Mouse (Mus musculus) liver, embryonic 11.5 days (tissue): Measurements from ENCODE around the gene Stat4. TPM values are rescaled to one million over a fixed set of nuclear protein-coding genes. Genes with fewer than 3 reads are reported as not detected.

Experiments
- ATAC-seq: fragments of 200-750 bp; cut with Nextera tagmentation; replicated peaks from 2 replicates; pipeline ENCODE4 v1.8.0; 2017; ENCODE audit warnings: moderate number of reproducible peaks, mild to moderate bottlenecking, moderate TSS enrichment, moderate library complexity; ENCODE audit not compliant: low FRiP score
- DNase-seq: peaks from one replicate; pipeline ENCODE4 v3.0.0-alpha.2; 2017; ENCODE audit warnings: low spot score
- H3K27ac ChIP-seq: fragments of 300-500 bp; sonication (generic); 2 replicates; pipeline ENCODE4 v1.5.1; 2014; ENCODE audit warnings: mild to moderate bottlenecking, low read depth, low read length, control low read depth
- H3K27me3 ChIP-seq: fragments of 300-500 bp; sonication (generic); replicated peaks from 2 replicates; pipeline ENCODE4 v1.6.1; 2014; ENCODE audit warnings: low read length, mixed read lengths; ENCODE audit not compliant: control insufficient read depth, insufficient read depth
- H3K36me3 ChIP-seq: fragments of 300-500 bp; sonication (generic); 2 replicates; pipeline ENCODE4 v1.6.1; 2014; ENCODE audit warnings: mild to moderate bottlenecking, low read length, moderate library complexity, mixed read lengths; ENCODE audit not compliant: control insufficient read depth, insufficient read depth
- H3K4me1 ChIP-seq: fragments of 300-500 bp; sonication (generic); replicated peaks from 2 replicates; pipeline ENCODE4 v1.6.1; 2014; ENCODE audit warnings: low read length, mixed read lengths; ENCODE audit not compliant: control insufficient read depth, insufficient read depth
- H3K4me2 ChIP-seq: fragments of 300-500 bp; sonication (generic); 2 replicates; pipeline ENCODE4 v1.6.1; 2014; ENCODE audit warnings: mild to moderate bottlenecking, control low read depth, moderate library complexity
- H3K4me3 ChIP-seq: fragments of 300-500 bp; sonication (generic); 2 replicates; pipeline ENCODE4 v1.5.1; 2014; ENCODE audit warnings: low read depth, low read length, control low read depth
- H3K9ac ChIP-seq: fragments of 300-500 bp; sonication (generic); 2 replicates; pipeline ENCODE4 v1.6.1; 2014; ENCODE audit warnings: low read depth, low read length, control low read depth
- H3K9me3 ChIP-seq: fragments of 300-500 bp; sonication (generic); 2 replicates; pipeline ENCODE4 v1.6.1; 2016; ENCODE audit warnings: low read length, inconsistent platforms, mixed read lengths; ENCODE audit not compliant: control insufficient read depth
- WGBS: fragments of 180-500 bp; shearing (Covaris S2); extraction: QIAGEN DNeasy Blood & Tissue Kit; methylation state at CpG from one replicate; pipeline ENCODE4 v1.1.7; 2014; 5-methylcytosine and 5-hydroxymethylcytosine counted together
- polyA plus RNA-seq: library from polyadenylated mRNA; unstranded; fragments of >200 nt; fragmentation: Nextera tagmentation; extraction: Ambion mirVana; gene quantifications from 2 replicates; pipeline ENCODE4 v1.2.1, GENCODE M21; 2014

Stat4 gene
- polyA plus RNA-seq, 1 experiment from 2014 or later: 2.6 TPM

DNA sequence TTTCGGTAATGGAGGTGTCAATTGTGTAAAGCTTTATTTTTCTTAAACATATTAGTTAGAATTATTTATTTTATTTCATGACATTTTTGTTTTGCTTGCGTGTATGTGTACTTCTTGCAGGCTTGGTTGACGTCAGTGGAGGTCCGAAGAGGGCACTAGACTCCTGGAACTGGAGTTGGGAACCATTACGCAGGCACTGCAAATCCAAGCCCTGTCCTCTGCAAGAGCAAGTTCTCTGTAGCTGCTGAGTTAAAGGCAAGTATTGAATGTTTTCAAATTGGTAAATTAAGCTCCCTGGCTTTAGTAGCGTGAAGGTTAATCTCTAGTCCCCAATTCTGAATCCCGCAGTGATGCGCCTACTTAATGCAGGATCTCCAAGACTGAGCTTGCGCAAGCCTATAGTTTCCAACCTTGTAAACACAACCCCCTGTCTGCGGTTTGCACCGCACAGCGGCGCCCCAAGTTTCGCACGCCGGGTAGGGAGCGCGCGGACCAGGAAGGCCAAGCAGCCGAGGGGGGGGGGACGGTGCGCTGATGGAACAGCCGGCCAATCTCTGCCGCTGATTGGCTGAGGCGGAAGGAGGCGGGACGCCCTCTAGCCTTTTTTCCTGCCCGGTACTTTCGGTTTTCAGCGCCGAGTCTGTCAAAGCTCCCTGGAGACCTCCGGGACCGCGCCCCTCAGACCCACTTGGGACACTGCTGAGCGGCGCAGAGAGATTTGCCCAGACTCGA, 132.1 kb downstream of the Stat4 start, which contains the start of gene Stat1:
Gene Stat1, plus strand, starts transcription at position 581 of the 732 bp plus-strand sequence.
- H3K36me3 ChIP-seq: no peaks in the 10 kb centered on the region
- peak within 1 kb of the TSS; percentile 80 for H3K9ac ChIP-seq
- peaks cover 2% of the 10 kb centered on the region for H3K4me1 ChIP-seq
- H3K4me3 ChIP-seq: peak within 1 kb of the TSS; percentile 89
- WGBS: 4% methylated on average over 37 of the region's 37 CpGs
- H3K9me3 ChIP-seq: no peaks in the 10 kb centered on the region
- peak within 1 kb of the TSS; percentile 62 for H3K27ac ChIP-seq
- H3K27me3 ChIP-seq: no peaks in the 10 kb centered on the region
- DNase-seq (peak; percentile 94), ATAC-seq (peak; percentile 91)
- H3K4me2 ChIP-seq: peak within 1 kb of the TSS; percentile 85

DNA sequence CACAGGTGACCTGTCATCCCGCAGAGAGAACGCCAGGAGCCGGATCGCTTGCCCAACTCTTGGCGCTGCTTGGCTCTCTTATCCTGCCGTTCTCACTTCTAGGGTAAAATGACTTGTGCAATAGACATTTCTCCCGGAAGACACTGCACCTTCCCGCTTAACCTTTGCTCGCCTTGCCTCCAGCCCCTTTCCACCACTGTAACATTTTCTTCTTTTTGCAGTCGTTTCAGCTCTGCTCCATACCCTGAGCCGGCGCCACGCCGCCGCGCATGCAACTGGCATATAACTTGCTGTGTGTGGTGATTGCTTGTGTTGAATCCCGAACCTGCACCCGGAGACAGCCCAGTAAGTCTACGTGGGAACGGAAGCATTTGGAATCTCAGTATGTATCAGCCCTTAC, 132.7 kb downstream of the Stat4 start:
- H3K36me3 ChIP-seq: no peaks in the 10 kb centered on the region
- peak overlapping the region; percentile 85 for H3K4me2 ChIP-seq
- H3K9me3 ChIP-seq: no peaks in the 10 kb centered on the region
- ATAC-seq (peak; percentile 41), DNase-seq (no peak)
- peak overlapping the region; percentile 89 for H3K4me3 ChIP-seq
- peak overlapping the region; percentile 80 for H3K9ac ChIP-seq
- WGBS: under 1% methylated on average over 20 of the region's 20 CpGs
- H3K27ac ChIP-seq: peak overlapping the region; percentile 62
- peaks cover 2% of the 10 kb centered on the region for H3K4me1 ChIP-seq
- no peaks in the 10 kb centered on the region for H3K27me3 ChIP-seq

DNA sequence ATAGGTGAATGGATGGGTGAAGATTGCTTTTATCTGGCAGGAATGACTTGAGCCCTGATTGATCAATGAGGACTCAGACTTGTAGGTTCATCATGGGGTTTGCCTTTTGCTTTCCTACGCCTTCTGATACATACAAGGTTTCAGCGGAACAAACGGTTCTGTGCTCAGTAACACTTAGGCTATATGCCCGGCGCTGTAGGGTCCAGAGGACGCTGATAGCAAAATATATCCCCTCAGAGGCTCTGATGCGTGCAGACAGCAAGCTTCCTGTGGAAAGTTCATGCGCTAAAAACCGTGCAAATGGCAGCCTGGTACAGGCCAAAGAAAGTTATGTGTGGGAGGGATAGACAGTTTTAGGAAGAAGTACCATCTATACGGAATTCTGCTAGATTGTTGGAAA, 133.2 kb downstream of the Stat4 start:
- H3K36me3 ChIP-seq: no peaks in the 10 kb centered on the region
- H3K4me2 ChIP-seq: peak overlapping the region; percentile 85
- H3K27ac ChIP-seq: no peak overlapping the region
- DNase-seq (no peak), ATAC-seq (no peak)
- H3K27me3 ChIP-seq: no peaks in the 10 kb centered on the region
- peaks cover 2% of the 10 kb centered on the region for H3K4me1 ChIP-seq
- WGBS: 26% methylated on average over 10 of the region's 10 CpGs
- no peak overlapping the region for H3K9ac ChIP-seq
- peak overlapping the region; percentile 89 for H3K4me3 ChIP-seq
- no peaks in the 10 kb centered on the region for H3K9me3 ChIP-seq

DNA sequence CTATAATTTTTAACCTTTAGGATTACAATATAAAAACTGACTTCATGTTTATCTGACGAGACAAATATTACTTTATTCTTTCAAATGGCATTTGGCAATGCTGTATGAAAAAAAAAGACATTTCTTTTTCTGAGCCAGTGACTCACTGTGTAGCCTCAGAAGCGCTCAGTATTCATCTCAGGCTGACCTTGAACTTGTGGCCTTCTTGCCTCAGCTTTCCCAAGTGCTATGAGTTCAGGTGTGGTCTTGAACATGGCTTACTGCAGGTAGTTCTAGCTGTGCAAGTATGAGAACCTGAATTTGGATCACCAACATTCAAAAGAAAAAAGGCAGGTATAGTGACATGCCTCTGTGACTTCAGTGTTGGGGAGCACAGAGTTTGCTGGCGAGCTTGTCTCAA, 134.1 kb downstream of the Stat4 start:
- H3K9ac ChIP-seq: no peak overlapping the region
- H3K4me2 ChIP-seq: no peak overlapping the region
- no peak for ATAC-seq
- 75% methylated on average over 3 of the region's 3 CpGs for WGBS
- H3K4me1 ChIP-seq: peaks cover 2% of the 10 kb centered on the region
- H3K4me3 ChIP-seq: no peak overlapping the region
- no peaks in the 10 kb centered on the region for H3K27me3 ChIP-seq
- no peak overlapping the region for H3K27ac ChIP-seq
- DNase-seq: no peak
- H3K36me3 ChIP-seq: no peaks in the 10 kb centered on the region
- H3K9me3 ChIP-seq: no peaks in the 10 kb centered on the region

DNA sequence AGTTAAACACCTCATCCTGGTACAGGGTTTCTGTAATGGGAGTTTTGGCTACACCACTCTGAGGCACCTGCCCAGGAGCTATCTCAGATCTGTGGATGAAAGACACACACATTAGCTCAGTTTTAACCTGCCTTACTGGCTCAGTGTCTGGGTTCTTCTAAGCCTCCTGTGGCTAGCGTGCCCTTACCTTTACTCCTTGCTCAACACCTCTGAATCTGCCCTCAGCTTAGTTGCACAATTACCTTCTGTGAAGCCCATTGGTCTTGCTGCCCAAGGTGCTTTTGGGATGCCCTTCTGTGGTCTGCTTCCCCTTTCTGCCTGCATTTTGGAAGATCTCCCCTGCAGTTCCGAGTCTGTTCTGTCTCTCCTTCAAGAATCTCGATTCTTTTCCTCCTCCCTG, 137.9 kb downstream of the Stat4 start:
- H3K27me3 ChIP-seq: no peaks in the 10 kb centered on the region
- ATAC-seq: no peak
- DNase-seq: no peak
- H3K36me3 ChIP-seq: peaks cover 5% of the 10 kb centered on the region
- H3K4me3 ChIP-seq: no peak overlapping the region
- H3K4me2 ChIP-seq: no peak overlapping the region
- WGBS: 71% methylated on average over 3 of the region's 3 CpGs
- H3K4me1 ChIP-seq: no peaks in the 10 kb centered on the region; the same call in 1 of the 2 replicates
- H3K9ac ChIP-seq: no peak overlapping the region
- no peaks in the 10 kb centered on the region for H3K9me3 ChIP-seq
- H3K27ac ChIP-seq: no peak overlapping the region

DNA sequence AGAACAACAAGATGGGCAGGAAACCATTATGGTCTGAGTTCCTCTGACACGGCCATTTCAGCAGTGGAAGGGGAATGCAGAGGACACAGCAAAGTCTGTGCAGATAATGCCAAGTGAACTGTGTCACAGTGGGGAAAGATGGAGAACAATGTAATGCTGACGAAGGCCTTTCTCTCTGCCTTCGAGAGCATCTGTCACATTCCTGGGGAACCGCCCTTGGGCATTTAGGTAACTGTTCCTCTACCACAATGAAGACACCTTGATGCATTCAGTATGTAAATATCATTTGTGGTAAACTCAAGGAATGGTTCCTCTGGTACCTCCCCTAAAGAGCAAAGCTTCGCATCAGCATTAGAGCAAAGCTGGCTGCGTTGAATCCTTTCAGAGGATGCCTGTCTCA, 140.4 kb downstream of the Stat4 start:
- Histone ChIP-seq H3K27ac (no peak overlapping the region), H3K4me1 (no peaks in the 10 kb centered on the region), H3K27me3 (no peaks in the 10 kb centered on the region), H3K4me2 (no peak overlapping the region), H3K4me3 (no peak overlapping the region), H3K9ac (no peak overlapping the region), H3K36me3 (peaks cover 5% of the 10 kb centered on the region), H3K9me3 (no peaks in the 10 kb centered on the region)
- no peak for ATAC-seq
- 93% methylated on average over 6 of the region's 6 CpGs for WGBS
- DNase-seq: no peak

DNA sequence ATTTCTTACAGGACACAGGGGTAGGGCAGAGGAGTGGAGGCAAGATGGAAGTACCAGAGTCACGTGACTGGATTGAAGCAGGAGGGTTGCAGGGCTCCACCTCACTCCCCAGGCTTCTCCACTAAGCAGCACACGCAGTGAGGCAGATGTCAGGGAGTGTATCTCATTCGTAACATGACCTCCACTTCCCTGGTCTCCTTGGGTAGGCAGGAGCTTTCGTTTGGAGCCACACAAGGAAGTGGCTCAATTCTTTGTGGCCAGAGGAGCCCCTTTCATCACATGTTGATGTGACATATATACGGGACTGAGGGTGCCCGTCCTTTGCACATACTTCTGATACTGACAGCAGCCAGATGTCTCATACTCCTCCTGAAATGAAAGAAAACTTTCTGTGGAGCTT, 142.8 kb downstream of the Stat4 start:
- 66% methylated on average over 6 of the region's 6 CpGs for WGBS
- Histone ChIP-seq H3K27ac (no peak overlapping the region), H3K4me2 (no peak overlapping the region), H3K4me1 (no peaks in the 10 kb centered on the region), H3K36me3 (peaks cover 5% of the 10 kb centered on the region), H3K4me3 (no peak overlapping the region), H3K9ac (no peak overlapping the region), H3K27me3 (no peaks in the 10 kb centered on the region), H3K9me3 (no peaks in the 10 kb centered on the region)
- ATAC-seq (no peak), DNase-seq (no peak)

DNA sequence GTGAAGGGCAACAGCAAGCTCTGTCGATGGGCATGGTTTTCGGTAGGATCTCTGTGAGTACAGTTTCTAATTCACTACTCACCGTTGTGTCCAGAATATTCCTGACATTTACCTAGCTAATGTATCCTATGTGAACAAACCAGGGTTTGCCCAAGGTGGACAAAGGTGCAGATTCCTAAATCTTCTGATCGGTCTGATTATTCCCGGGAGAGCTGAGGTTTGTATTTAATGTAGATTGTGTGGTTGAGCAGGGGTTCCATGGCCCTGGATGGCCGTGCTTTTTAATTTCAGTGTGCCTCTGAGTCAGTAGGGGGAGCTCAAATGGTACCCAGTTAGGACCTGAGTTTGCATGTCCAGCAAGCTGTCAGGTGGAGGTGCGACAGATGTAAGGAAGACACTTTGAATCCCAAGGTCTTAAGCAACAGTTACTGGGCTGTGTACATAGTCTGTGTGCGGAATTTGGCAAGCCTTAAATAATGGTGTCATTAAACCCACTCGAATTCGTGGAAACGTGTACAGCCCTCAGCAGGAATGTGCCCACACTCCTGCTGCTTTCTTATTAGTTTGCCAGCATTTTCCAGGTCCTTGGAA, 144.9 kb downstream of the Stat4 start:
- Histone ChIP-seq H3K4me2 (no peak overlapping the region), H3K9me3 (no peaks in the 10 kb centered on the region), H3K4me1 (no peaks in the 10 kb centered on the region), H3K27me3 (no peaks in the 10 kb centered on the region), H3K27ac (no peak overlapping the region), H3K36me3 (peaks cover under 1% of the 10 kb centered on the region), H3K9ac (no peak overlapping the region), H3K4me3 (no peak overlapping the region)
- DNase-seq (no peak), ATAC-seq (no peak)
- 82% methylated on average over 11 of the region's 11 CpGs for WGBS

DNA sequence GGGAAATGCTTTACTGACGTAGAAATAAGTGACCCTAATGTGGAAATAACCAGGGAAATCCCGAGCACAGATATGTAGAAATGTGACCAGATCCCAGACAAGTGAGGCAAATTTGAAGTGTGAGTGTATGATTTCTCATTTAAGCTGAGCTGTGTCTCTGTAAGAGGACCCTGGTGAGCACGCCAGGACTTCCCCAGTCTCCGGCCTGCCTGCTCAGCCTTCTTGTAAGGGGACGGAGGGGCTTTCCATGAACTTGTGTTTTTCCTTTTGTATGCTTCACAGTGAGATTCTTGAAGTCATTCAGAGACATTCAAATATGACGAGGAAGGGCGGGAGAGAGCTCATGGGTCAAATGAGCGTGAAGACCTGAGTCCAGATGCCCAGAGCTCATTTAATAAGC, 146.3 kb downstream of the Stat4 start:
- H3K27ac ChIP-seq: no peak overlapping the region
- DNase-seq (no peak), ATAC-seq (no peak)
- H3K36me3 ChIP-seq: peaks cover 4% of the 10 kb centered on the region; the same call in 1 of the 2 replicates
- no peaks in the 10 kb centered on the region for H3K27me3 ChIP-seq
- H3K9me3 ChIP-seq: no peaks in the 10 kb centered on the region
- H3K4me2 ChIP-seq: no peak overlapping the region
- H3K9ac ChIP-seq: no peak overlapping the region
- H3K4me1 ChIP-seq: 0 out of 2 replicates have a peak, but pooled peaks cover 2% of the 10 kb centered on the region
- H3K4me3 ChIP-seq: no peak overlapping the region
- 92% methylated on average over 8 of the region's 8 CpGs for WGBS
